Mouse (Mus musculus) CD4-positive naive resting alpha-beta T cell, adult 57 days (primary cell): ENCODE measurements around the gene Selenot. TPM values are rescaled to one million over a fixed set of nuclear protein-coding genes. Genes with fewer than 3 reads are reported as not detected.

Source experiments
- total RNA-seq: library from RNA; stranded (reverse); gene quantifications from one replicate; pipeline ENCODE4 v1.2.4, GENCODE M21; 2023

The Selenot gene
- total RNA-seq = 119 TPM

GRCm38 (mm10) chr3:58576137-58577066 lies at the start of gene Selenot:
Gene Selenot (plus strand): TSS chr3:58576636.

GRCm38 (mm10) chr3:58636406-58637295 lies 60.2 kb downstream of the Selenot start, which contains the start of gene Erich6:
Gene Erich6 (minus strand): TSS chr3:58637207.

Other genes with a start within 250 kb of the Selenot start
- gene Tsc22d2, start 161.9 kb upstream of the Selenot start, total RNA-seq = 58.9 TPM
- gene Eif2a, start 50.8 kb upstream of the Selenot start, total RNA-seq = 57.8 TPM
- gene Serp1, start 50.7 kb upstream of the Selenot start, total RNA-seq = 47.3 TPM
- not detected for gene Erich6, start 60.6 kb downstream of the Selenot start, total RNA-seq
- 58.9 TPM for gene Siah2, start 115.8 kb downstream of the Selenot start, total RNA-seq
- gene Mindy4b-ps, start 245.7 kb downstream of the Selenot start, total RNA-seq = not detected